Mouse (Mus musculus): ENCODE results near the gene Rps17.

Gene Rps17

GRCm38 (mm10) chr7:81335705-81336431 lies 9.2 kb downstream of the Rps17 start:
- in situ Hi-C loops (cut with MseI, MboI): loop anchor here in 1 of 2 experiments (5.0 kb wide), 1 partner anchor 169 kb away; no protein-coding TSS in a partner anchor

GRCm38 (mm10) chr7:81331851-81332250 lies 13.2 kb downstream of the Rps17 start:
- in situ Hi-C loops (cut with MseI, MboI): loop anchor here in 1 of 2 experiments (5.0 kb wide), 1 partner anchor 165 kb away; no protein-coding TSS in a partner anchor

- in situ Hi-C loops (cut with MseI, MboI): loop anchor here in 1 of 2 experiments (5.0 kb wide), 1 partner anchor 163 kb away; no protein-coding TSS in a partner anchor
These were observed 14.3 kb downstream of the Rps17 start for GRCm38 (mm10) chr7:81330767-81331166.

GRCm38 (mm10) chr7:81327661-81328060 lies 17.4 kb downstream of the Rps17 start:
- in situ Hi-C loops (cut with MseI, MboI): no loop called here

DNA sequence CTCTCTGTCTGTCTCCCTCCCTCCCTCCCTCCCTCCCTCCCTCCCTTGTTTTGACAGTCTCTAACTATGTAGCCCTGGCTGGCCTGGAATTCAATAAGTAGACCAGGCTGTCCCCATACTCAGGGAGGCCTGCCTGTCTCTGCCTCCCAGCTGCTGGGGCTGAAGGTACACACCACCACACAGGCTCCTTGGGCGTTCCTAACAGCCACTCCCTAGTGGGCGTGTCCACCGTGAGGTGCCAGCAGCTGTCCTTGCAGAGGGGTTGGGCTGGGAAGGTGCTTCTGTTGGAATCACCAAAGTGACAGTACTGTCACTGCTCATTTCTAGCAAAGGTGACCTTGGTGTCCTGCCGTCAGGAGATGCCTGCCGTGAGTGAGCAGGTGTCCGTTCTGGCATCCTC lies 18.2 kb downstream of the Rps17 start:
- in situ Hi-C loops (cut with MseI, MboI): no loop called here

DNA sequence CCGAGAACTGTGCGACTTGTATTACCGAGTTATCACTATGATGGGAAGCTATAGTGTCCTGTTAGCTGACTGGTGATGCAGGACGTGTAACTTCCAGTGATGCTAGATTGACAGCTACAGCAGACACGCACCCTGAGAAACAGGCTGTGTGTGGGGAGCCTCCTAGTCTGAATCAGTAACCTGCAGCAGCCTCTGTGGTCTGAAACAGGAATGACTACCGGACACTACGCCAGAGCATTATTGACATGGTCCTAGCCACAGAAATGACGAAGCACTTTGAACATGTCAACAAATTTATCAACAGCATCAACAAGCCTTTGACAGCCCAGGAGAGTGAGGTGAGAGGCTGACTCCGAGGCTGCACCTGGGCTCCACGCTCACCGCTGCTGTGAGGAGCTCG lies 19.0 kb downstream of the Rps17 start:
- in situ Hi-C loops (cut with MseI, MboI): no loop called here

GRCm38 (mm10) chr7:81321776-81322175 lies 23.3 kb downstream of the Rps17 start:
- in situ Hi-C loops (cut with MseI, MboI): no loop called here

DNA sequence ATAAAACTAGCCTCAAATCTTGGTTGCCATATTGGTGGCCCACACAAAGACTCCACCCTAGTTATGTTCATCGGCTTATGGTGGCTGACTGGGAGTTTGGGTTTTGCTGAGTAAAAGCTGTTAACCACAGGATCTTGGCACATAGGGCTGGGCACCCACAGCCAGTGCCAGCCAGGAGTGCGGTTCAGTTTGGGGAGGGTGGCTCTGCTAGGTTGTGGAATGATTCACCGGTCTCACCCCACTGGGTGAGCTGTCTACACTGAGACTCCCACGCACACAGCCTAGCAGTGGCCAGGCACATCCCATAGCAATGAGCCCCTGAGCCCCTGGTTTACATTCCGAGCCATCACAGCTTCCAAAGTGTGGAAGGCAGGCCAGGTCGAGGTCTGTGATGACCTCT lies 25.3 kb downstream of the Rps17 start:
- in situ Hi-C loops (cut with MseI, MboI): no loop called here

GRCm38 (mm10) chr7:81315583-81315982 lies 29.5 kb downstream of the Rps17 start:
- in situ Hi-C loops (cut with MseI, MboI): no loop called here

DNA sequence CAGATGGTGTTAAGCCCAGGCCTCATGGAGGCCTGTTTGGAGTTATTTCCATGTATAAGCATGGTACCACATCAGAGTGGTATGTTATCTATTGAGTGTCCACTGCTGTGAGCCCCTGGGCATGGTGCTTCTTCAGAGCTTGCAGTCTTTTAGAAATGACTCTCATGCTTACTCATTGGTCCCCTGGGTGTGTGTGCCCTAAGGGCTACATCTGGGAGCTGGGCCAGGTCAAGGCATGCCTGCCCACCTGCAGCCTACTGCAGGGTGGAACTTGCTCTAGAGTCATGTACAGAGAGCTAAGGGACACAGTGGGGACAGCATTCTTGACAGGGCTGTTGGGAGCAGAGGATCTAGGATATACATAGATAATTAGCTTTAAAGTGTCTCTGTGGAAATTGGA lies 33.5 kb downstream of the Rps17 start:
- in situ Hi-C loops (cut with MseI, MboI): no loop called here

- in situ Hi-C loops (cut with MseI, MboI): no loop called here
These were observed 33.9 kb downstream of the Rps17 start for GRCm38 (mm10) chr7:81311130-81311529.

GRCm38 (mm10) chr7:81309247-81309646 lies 35.8 kb downstream of the Rps17 start:
- in situ Hi-C loops (cut with MseI, MboI): no loop called here

DNA sequence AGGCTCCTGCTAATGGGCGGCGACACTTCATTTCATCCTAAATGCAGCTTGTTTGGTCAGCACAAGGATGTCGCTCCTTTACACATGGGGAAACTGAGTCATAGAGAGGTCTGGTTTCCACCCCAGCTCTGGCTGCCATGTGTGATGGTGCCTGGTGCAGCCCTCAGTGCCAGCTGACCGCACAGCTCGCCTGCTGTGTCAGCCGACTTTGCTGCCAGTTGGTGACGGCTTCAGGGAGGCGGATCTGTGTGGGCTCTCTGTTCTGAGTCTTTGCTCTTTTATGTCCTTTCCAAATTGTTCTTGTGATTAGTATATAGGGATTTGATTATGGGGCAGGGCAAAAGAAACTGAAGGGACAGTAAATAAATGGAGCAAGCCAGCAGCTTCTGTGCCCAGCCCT lies 37.3 kb downstream of the Rps17 start:
- in situ Hi-C loops (cut with MseI, MboI): no loop called here

GRCm38 (mm10) chr7:81304675-81305074 lies 40.4 kb downstream of the Rps17 start:
- in situ Hi-C loops (cut with MseI, MboI): no loop called here

GRCm38 (mm10) chr7:81304100-81304499 lies 41.0 kb downstream of the Rps17 start:
- in situ Hi-C loops (cut with MseI, MboI): no loop called here

DNA sequence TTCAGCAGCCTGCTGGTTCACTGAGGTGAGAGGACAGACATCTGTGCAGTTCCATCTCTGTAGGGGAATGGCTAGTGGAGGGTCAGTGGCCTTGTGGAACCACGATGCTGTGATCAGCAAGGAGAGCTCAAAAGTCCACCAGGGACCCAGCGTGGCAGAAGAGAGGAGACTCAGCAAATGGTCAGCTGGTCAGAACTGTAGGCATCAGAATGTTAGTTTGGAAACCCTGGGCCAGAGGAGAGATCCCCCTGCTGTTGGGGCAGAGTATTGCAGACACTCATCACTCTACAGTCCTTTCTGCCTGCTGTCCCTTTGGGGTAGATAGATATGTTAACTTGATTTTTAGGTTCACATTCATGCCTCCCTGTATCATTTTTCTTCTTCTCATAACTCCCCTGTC lies 41.4 kb downstream of the Rps17 start:
- in situ Hi-C loops (cut with MseI, MboI): no loop called here

GRCm38 (mm10) chr7:81301323-81301722 lies 43.7 kb downstream of the Rps17 start:
- in situ Hi-C loops (cut with MseI, MboI): no loop called here

DNA sequence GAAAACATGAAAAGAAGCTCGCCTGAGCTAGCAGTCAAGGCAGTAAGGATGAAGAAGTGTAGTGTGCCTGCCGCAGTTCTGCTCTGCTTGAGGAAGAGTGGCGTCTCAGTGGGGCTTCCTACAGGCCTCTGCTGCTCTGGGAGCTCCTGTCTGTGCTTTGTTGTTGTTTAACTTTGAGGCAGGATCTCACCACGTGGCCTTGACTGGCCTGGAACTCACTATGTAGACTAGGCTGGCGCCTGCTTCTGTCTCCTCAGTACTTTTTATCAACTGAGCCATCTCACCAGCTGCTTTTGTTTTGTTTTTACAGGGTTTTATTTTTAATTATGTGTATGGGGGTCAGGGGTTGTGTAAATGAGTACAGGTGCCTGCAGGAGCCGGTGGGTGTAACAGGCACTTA lies 46.8 kb downstream of the Rps17 start:
- in situ Hi-C loops (cut with MseI, MboI): no loop called here

DNA sequence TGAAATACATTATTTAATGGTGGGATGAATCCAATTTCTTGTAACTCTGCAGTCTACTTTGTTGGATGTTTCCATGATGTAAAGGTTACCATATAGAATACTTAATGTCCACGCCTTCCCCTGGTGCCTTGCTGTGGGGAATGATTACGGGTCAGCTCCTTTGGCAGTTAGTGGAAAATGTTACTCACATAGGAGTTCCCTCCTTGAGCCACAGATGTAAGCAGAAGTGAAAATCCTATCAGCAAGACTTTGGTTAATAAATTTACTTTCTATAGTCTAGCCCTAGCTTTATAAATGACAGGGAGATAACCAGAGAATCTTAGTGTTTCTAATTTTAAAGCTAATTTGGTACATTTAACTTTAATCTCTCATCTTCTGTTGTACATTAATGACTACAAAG lies 49.9 kb downstream of the Rps17 start:
- in situ Hi-C loops (cut with MseI, MboI): no loop called here
